Mouse (Mus musculus): ENCODE results near the gene Atxn7. TPM values are rescaled to one million over a fixed set of nuclear protein-coding genes. Genes with fewer than 3 reads are reported as not detected.

Atxn7 gene
- polyA plus RNA-seq, 1 experiment from 2014 or later: 5.2 TPM

- H3K9ac ChIP-seq (ENCODE audit: low read depth, low read length): no peak overlapping the region
- H3K36me3 ChIP-seq (ENCODE audit: control insufficient read depth, insufficient read depth, low read length): no peaks in the 10 kb centered on the region
- no peak overlapping the region for H3K4me2 ChIP-seq
- no peaks in the 10 kb centered on the region for H3K9me3 ChIP-seq (replicated peaks; ENCODE audit: control insufficient read depth, low read length)
- H3K27ac ChIP-seq (ENCODE audit: low read depth, low read length): no peak overlapping the region
- no peak for ATAC-seq (replicated peaks; ENCODE audit: insufficient number of reproducible peaks, low FRiP score, low TSS enrichment)
- H3K27me3 ChIP-seq (ENCODE audit: control insufficient read depth, insufficient read depth, low read length): no peaks in the 10 kb centered on the region
- 88% methylated on average over 8 of the region's 8 CpGs for WGBS (ENCODE audit: insufficient replicate concordance)
- H3K4me3 ChIP-seq (ENCODE audit: low read depth, low read length): no peak overlapping the region
- peaks cover 5% of the 10 kb centered on the region for H3K4me1 ChIP-seq (ENCODE audit: control insufficient read depth, insufficient read depth, low read length)
These were observed 122.6 kb downstream of the Atxn7 start for GRCm38 (mm10) chr14:14083811-14084210.

GRCm38 (mm10) chr14:14086711-14087263 is 125.5 kb downstream of the Atxn7 start:
- Histone ChIP-seq H3K9ac (ENCODE audit: low read depth, low read length) (no peak overlapping the region), H3K4me2 (no peak overlapping the region), H3K4me1 (ENCODE audit: control insufficient read depth, insufficient read depth, low read length) (peaks cover 8% of the 10 kb centered on the region), H3K4me3 (ENCODE audit: low read depth, low read length) (no peak overlapping the region), H3K27ac (ENCODE audit: low read depth, low read length) (no peak overlapping the region), H3K27me3 (ENCODE audit: control insufficient read depth, insufficient read depth, low read length) (no peaks in the 10 kb centered on the region), H3K9me3 (replicated peaks; ENCODE audit: control insufficient read depth, low read length) (no peaks in the 10 kb centered on the region), H3K36me3 (ENCODE audit: control insufficient read depth, insufficient read depth, low read length) (peaks cover 4% of the 10 kb centered on the region; the same call in 1 of the 2 replicates)
- WGBS (ENCODE audit: insufficient replicate concordance): 79% methylated on average over 4 of the region's 4 CpGs
- ATAC-seq (replicated peaks; ENCODE audit: insufficient number of reproducible peaks, low FRiP score, low TSS enrichment): no peak

- Histone ChIP-seq H3K4me1 (ENCODE audit: control insufficient read depth, insufficient read depth, low read length) (peaks cover 8% of the 10 kb centered on the region), H3K9me3 (replicated peaks; ENCODE audit: control insufficient read depth, low read length) (no peaks in the 10 kb centered on the region), H3K27ac (ENCODE audit: low read depth, low read length) (no peak overlapping the region), H3K9ac (ENCODE audit: low read depth, low read length) (no peak overlapping the region), H3K36me3 (ENCODE audit: control insufficient read depth, insufficient read depth, low read length) (peaks cover 4% of the 10 kb centered on the region; the same call in 1 of the 2 replicates), H3K27me3 (ENCODE audit: control insufficient read depth, insufficient read depth, low read length) (no peaks in the 10 kb centered on the region), H3K4me3 (ENCODE audit: low read depth, low read length) (no peak overlapping the region), H3K4me2 (no peak overlapping the region)
- 74% methylated on average over 6 of the region's 6 CpGs for WGBS (ENCODE audit: insufficient replicate concordance)
- ATAC-seq (replicated peaks; ENCODE audit: insufficient number of reproducible peaks, low FRiP score, low TSS enrichment): no peak
These were observed 126.1 kb downstream of the Atxn7 start for GRCm38 (mm10) chr14:14087348-14087747.

GRCm38 (mm10) chr14:14088016-14088791 is 127.0 kb downstream of the Atxn7 start:
- Histone ChIP-seq H3K9me3 (replicated peaks; ENCODE audit: control insufficient read depth, low read length) (no peaks in the 10 kb centered on the region), H3K27me3 (ENCODE audit: control insufficient read depth, insufficient read depth, low read length) (0 out of 2 replicates have a peak, but pooled peaks cover 2% of the 10 kb centered on the region), H3K9ac (ENCODE audit: low read depth, low read length) (no peak overlapping the region), H3K4me3 (ENCODE audit: low read depth, low read length) (no peak overlapping the region), H3K4me1 (ENCODE audit: control insufficient read depth, insufficient read depth, low read length) (peaks cover 8% of the 10 kb centered on the region), H3K4me2 (peak overlapping the region; percentile 46), H3K27ac (ENCODE audit: low read depth, low read length) (peak overlapping the region; percentile 74), H3K36me3 (ENCODE audit: control insufficient read depth, insufficient read depth, low read length) (peaks cover 4% of the 10 kb centered on the region; the same call in 1 of the 2 replicates)
- ATAC-seq (replicated peaks; ENCODE audit: insufficient number of reproducible peaks, low FRiP score, low TSS enrichment): peak; percentile 77
- 32% methylated on average over 9 of the region's 9 CpGs for WGBS (ENCODE audit: insufficient replicate concordance)

- no peaks in the 10 kb centered on the region for H3K9me3 ChIP-seq (replicated peaks; ENCODE audit: control insufficient read depth, low read length)
- WGBS (ENCODE audit: insufficient replicate concordance): 84% methylated on average over 6 of the region's 6 CpGs
- peaks cover 5% of the 10 kb centered on the region for H3K36me3 ChIP-seq (ENCODE audit: control insufficient read depth, insufficient read depth, low read length)
- H3K27me3 ChIP-seq (ENCODE audit: control insufficient read depth, insufficient read depth, low read length): 0 out of 2 replicates have a peak, but pooled peaks cover 2% of the 10 kb centered on the region
- H3K4me2 ChIP-seq: no peak overlapping the region
- no peak overlapping the region for H3K9ac ChIP-seq (ENCODE audit: low read depth, low read length)
- ATAC-seq (replicated peaks; ENCODE audit: insufficient number of reproducible peaks, low FRiP score, low TSS enrichment): no peak
- peaks cover 8% of the 10 kb centered on the region for H3K4me1 ChIP-seq (ENCODE audit: control insufficient read depth, insufficient read depth, low read length)
- no peak overlapping the region for H3K27ac ChIP-seq (ENCODE audit: low read depth, low read length)
- no peak overlapping the region for H3K4me3 ChIP-seq (ENCODE audit: low read depth, low read length)
These were observed 129.3 kb downstream of the Atxn7 start for GRCm38 (mm10) chr14:14090571-14090970.

GRCm38 (mm10) chr14:14098330-14098980 is 137.2 kb downstream of the Atxn7 start:
- ATAC-seq (replicated peaks; ENCODE audit: insufficient number of reproducible peaks, low FRiP score, low TSS enrichment): no peak
- 30% methylated on average over 10 of the region's 10 CpGs for WGBS (ENCODE audit: insufficient replicate concordance)
- no peaks in the 10 kb centered on the region for H3K27me3 ChIP-seq (ENCODE audit: control insufficient read depth, insufficient read depth, low read length)
- H3K9me3 ChIP-seq (replicated peaks; ENCODE audit: control insufficient read depth, low read length): no peaks in the 10 kb centered on the region
- peaks cover 13% of the 10 kb centered on the region for H3K36me3 ChIP-seq (ENCODE audit: control insufficient read depth, insufficient read depth, low read length)
- no peak overlapping the region for H3K4me3 ChIP-seq (ENCODE audit: low read depth, low read length)
- H3K27ac ChIP-seq (ENCODE audit: low read depth, low read length): no peak overlapping the region
- H3K4me2 ChIP-seq: no peak overlapping the region
- H3K4me1 ChIP-seq (ENCODE audit: control insufficient read depth, insufficient read depth, low read length): no peaks in the 10 kb centered on the region
- no peak overlapping the region for H3K9ac ChIP-seq (ENCODE audit: low read depth, low read length)

- 87% methylated on average over 8 of the region's 8 CpGs for WGBS (ENCODE audit: insufficient replicate concordance)
- H3K4me2 ChIP-seq: no peak overlapping the region
- H3K4me1 ChIP-seq (ENCODE audit: control insufficient read depth, insufficient read depth, low read length): no peaks in the 10 kb centered on the region
- no peak overlapping the region for H3K4me3 ChIP-seq (ENCODE audit: low read depth, low read length)
- no peak overlapping the region for H3K27ac ChIP-seq (ENCODE audit: low read depth, low read length)
- ATAC-seq (replicated peaks; ENCODE audit: insufficient number of reproducible peaks, low FRiP score, low TSS enrichment): no peak
- no peaks in the 10 kb centered on the region for H3K9me3 ChIP-seq (replicated peaks; ENCODE audit: control insufficient read depth, low read length)
- peaks cover 10% of the 10 kb centered on the region for H3K36me3 ChIP-seq (ENCODE audit: control insufficient read depth, insufficient read depth, low read length)
- H3K27me3 ChIP-seq (ENCODE audit: control insufficient read depth, insufficient read depth, low read length): no peaks in the 10 kb centered on the region
- H3K9ac ChIP-seq (ENCODE audit: low read depth, low read length): no peak overlapping the region
These were observed 139.6 kb downstream of the Atxn7 start for GRCm38 (mm10) chr14:14100773-14101280.

GRCm38 (mm10) chr14:14101296-14101695 is 140.1 kb downstream of the Atxn7 start:
- Histone ChIP-seq H3K36me3 (ENCODE audit: control insufficient read depth, insufficient read depth, low read length) (peaks cover 5% of the 10 kb centered on the region), H3K9me3 (replicated peaks; ENCODE audit: control insufficient read depth, low read length) (no peaks in the 10 kb centered on the region), H3K27ac (ENCODE audit: low read depth, low read length) (no peak overlapping the region), H3K4me3 (ENCODE audit: low read depth, low read length) (no peak overlapping the region), H3K4me1 (ENCODE audit: control insufficient read depth, insufficient read depth, low read length) (no peaks in the 10 kb centered on the region), H3K9ac (ENCODE audit: low read depth, low read length) (no peak overlapping the region), H3K27me3 (ENCODE audit: control insufficient read depth, insufficient read depth, low read length) (no peaks in the 10 kb centered on the region), H3K4me2 (no peak overlapping the region)
- no peak for ATAC-seq (replicated peaks; ENCODE audit: insufficient number of reproducible peaks, low FRiP score, low TSS enrichment)
- 88% methylated on average over 9 of the region's 9 CpGs for WGBS (ENCODE audit: insufficient replicate concordance)
